Mouse (Mus musculus) left cerebral cortex, adult 2 months (tissue): ENCODE data around the gene Sec22b. TPM values are rescaled to one million over a fixed set of nuclear protein-coding genes. Genes with fewer than 3 reads are reported as not detected.

Experiments
- DNase-seq, 2 experiments: peaks; one replicate each; pipeline ENCODE4 v3.0.0; 2021 to 2022; ENCODE audit warnings: low spot score in 2 of 2, mixed read lengths in 1 of 2; ENCODE audit errors: extremely low spot score in 1 of 2
- H3K27ac ChIP-seq: fragments of 200-600 bp; 2 replicates; pipeline ENCODE4 v1.8.1; 2022
- H3K4me3 ChIP-seq: fragments of 200-600 bp; 2 replicates; pipeline ENCODE4 v1.8.1; 2022
- CTCF ChIP-seq: fragments of 200-600 bp; IDR thresholded peaks from 2 replicates; pipeline ENCODE4 v1.8.1; 2022; ENCODE audit warnings: antibody characterized with exemption, mild to moderate bottlenecking, moderate library complexity
- intact Hi-C: fragments of 180-260 bp; cut with DNase I; formaldehyde crosslinking; loops from one replicate; pipeline ENCODE4 v1.15.1; 2025
- total RNA-seq, 2 experiments: library from RNA; stranded (reverse); gene quantifications; 2 replicates each; pipeline ENCODE4 v1.2.3; 2021

Sec22b gene
- total RNA-seq, 2 experiments from 2014 or later, result 80.1 to 90.2 TPM

DNA sequence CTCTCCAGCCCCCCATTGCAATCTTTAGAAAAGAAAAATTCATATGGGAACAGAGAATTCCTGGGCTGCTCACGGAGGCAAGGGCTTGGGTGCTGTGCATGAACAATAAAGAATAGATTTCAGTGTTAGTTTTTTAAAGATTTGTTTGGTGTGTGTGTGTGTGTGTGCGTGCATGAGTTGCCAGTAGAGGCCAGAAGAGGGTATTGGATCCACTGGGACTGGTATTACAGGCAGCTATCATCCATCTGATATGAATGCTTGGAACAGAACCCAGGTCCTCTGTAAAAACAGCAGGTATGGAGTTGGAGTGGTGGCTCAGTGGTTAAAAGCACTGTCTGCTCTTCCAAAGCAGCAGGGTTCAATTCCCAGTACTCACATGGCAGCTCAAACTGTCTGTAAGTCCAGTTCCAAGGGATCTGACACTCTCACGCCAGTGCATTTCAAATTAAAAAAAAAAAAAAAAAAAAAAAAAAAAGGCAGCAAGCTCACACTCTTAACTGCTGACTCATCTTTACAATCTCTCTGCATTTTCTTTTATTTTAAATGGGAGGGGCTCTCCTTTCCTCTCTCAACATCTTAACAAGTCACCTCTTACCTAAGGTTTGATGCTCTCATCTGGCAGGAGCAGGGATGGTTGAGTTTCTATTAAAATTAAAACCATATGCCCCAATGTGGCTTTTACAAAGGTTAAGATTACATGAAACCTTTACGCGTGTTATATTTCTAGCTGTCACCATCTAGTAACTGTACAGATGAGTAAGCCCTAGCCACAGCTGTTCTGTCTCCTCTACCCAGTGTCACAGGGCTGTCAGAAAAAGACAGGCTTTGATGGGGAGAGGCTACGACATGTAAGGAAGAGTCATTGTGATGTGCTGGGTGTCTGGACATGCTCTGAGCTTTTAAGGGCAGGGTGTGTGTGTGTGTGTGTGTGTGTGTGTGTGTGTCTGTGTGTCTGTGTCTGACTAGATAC, 33.6 kb downstream of the Sec22b start:
- DNase-seq, result no peak
- no peak for TF ChIP-seq CTCF
- intact Hi-C loops, result no loop called here
- H3K4me3 ChIP-seq, result no peak overlapping the region
- H3K27ac ChIP-seq, result no peak overlapping the region

DNA sequence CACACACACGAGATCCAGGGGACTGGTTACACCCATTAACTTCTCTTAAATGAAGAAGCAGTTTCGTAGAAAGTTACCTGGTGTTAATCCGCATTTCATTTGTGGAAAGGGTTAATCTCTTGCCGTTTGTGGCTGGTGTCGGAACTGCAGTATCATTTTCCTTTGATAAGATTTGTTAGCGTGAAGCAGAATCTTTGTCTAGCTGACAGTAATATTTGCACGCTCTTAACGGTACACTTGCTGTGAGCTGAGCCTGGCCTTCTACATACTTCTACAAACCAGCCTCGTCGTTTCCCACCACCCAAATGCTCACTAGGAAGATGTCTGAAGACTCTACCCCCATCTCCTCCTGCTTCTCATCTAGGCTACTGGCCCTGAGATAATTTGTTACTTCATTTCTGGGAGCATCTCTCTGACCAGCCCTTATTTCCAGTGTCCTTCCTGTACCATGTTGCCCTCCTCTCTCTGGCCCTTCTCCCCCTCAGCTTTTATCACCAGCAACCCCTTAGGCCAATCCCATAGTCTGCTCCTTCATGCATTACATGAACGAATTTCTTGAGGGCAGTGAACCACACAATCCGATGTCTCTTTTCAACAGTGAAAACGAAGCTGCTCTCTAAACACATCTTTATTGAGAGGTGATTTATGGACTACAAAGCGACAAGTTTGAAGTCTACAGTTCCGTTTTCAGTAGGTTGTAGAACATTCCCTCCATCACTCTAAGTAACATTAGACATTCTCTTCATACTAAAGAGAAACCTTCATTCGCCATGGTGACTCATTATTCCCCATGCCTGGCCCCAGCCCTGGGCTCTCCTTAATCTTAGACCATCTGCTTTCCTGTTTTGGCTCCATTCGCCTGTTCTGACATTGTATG, 36.3 kb downstream of the Sec22b start:
- DNase-seq, result no peak
- H3K27ac ChIP-seq, result no peak overlapping the region
- no peak for TF ChIP-seq CTCF
- intact Hi-C loops, result no loop called here
- H3K4me3 ChIP-seq, result no peak overlapping the region

DNA sequence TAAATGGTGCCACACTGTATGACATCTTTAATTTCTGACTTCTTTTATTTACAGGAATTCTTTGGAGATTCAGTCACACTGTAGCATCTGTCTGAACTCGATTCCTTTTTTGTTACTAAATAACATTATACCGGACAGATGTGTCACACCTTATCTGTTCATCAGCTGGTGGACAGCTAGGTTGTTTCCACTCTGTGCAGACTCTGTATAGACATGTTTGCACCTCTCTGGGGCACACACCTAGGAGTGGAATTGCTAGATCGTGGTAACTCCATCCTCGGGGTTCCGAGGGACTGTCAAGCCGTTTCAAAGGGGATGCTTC, 36.9 kb downstream of the Sec22b start:
- Histone ChIP-seq H3K4me3 (no peak overlapping the region), H3K27ac (no peak overlapping the region)
- TF ChIP-seq CTCF, result no peak
- intact Hi-C loops, result no loop called here
- no peak for DNase-seq

DNA sequence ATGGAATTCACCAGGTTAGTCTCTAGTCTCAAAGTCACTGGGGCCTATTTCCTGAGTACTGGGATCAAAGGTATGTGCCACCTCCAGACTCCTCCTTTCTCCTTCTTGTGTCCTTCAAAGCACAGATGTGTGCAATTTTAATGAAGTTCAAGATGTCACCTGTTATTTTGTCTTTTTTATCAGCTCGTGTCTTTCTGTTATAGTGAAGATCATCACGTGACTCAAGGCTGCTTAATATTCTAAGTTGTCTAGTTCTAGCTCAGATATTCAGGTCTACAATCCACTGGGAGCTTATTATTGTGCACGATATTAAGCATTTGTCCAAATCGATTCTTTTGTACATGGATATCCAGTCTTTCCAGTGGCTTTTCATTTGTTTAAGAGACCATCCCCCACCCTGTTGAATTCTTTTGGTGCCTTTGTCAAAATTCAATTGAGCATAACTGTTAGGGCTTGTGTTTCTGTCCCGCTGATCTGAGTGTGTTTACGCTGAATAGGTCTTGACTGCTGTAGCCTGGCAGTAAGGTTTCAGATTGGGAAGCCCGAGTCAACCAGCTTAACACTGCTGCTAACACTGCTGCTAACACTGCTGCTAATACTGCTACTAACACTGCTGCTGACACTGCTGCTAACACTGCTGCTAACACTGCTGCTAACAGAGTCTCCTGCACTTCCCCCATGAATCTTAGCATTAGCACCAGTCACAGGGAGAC, 38.0 kb downstream of the Sec22b start:
- intact Hi-C loops, result no loop called here
- no peak overlapping the region for H3K4me3 ChIP-seq
- H3K27ac ChIP-seq, result no peak overlapping the region

DNA sequence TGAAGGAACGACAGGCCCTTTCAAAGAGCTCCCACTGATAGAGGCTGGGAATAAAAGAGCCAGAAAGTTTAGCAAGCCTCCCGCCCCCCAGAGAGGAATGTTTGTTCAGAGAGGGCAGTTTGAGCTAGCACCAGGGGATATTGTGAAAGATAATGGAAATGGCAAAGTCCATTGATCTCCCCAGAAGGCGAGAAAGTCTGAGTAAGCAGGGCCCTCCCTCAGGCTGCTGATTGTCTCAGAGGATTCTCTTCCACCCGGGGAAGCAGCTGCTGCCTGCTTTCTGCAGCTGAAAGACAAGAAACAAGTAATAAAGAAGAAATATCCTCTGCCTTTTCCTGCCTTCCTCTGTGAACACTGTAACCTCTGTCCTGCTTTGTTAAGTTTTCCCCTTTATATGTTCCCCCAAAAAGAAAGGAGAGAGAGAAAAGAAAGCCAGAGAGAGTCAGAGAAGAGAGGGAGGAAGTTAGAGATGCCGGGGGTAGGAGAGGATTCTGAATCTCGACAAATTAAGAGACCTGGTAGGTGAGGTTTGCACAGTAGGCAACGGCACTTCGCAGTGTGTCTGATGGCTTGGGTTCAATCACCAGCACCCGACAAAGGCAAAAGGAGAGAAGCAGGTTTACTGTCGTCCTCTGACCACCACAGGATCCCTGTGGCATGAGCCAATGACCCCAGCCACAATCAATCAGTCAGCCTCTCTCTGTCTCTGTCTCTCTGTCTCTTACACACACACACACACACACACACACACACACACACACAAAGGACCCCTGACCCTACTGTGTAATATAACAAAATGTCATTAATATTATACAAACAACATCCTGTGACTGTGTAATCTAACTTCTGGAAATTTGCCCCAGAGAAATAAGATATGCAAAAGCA, 38.9 kb downstream of the Sec22b start:
- TF ChIP-seq CTCF, result no peak
- intact Hi-C loops, result loop anchor here (5.0 kb wide), 1 partner anchor 72 kb away; the partner anchor contains the start of gene Notch2
- no peak overlapping the region for H3K4me3 ChIP-seq
- no peak overlapping the region; the same call in 1 of the 2 replicates for H3K27ac ChIP-seq
- DNase-seq, result no peak

More for the DNA sequence above, 38.0 kb downstream of the Sec22b start:
- DNase-seq, result no peak
- no peak for TF ChIP-seq CTCF

DNA sequence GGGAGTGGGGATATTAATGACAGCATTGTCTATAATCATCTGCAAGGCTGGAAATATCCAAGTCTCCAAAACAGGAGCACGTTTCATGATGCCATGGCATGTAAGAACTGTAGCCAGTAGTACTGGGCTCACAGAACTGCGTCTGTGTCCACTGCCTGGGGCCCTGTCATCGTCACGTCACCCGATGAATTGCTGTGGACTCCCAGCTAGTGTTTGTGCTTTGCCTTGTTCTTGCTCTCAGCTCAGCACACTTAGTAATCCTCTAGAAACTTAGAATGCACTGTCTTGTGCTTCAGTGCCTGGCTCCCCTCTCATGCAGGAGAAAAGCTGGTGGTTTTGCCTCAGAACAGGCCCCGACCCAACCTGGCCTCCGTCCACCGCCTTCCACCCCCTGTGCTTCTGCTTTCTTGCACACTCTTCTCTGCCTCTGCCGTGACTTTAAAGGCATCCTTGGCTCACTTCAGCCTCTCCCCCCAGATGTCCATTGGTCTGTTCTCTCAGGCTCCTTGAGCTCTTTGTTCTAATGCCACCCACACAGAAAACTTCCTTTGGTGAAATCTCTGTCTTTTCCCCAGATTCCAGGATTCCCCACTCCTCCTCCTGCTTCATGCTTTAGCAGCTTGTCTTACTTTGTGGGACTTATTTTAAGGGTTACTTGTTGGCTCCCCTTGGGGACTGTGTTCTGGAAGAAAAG, 39.7 kb downstream of the Sec22b start:
- intact Hi-C loops, result loop anchor here (5.0 kb wide), 1 partner anchor 72 kb away; the partner anchor contains the start of gene Notch2

DNA sequence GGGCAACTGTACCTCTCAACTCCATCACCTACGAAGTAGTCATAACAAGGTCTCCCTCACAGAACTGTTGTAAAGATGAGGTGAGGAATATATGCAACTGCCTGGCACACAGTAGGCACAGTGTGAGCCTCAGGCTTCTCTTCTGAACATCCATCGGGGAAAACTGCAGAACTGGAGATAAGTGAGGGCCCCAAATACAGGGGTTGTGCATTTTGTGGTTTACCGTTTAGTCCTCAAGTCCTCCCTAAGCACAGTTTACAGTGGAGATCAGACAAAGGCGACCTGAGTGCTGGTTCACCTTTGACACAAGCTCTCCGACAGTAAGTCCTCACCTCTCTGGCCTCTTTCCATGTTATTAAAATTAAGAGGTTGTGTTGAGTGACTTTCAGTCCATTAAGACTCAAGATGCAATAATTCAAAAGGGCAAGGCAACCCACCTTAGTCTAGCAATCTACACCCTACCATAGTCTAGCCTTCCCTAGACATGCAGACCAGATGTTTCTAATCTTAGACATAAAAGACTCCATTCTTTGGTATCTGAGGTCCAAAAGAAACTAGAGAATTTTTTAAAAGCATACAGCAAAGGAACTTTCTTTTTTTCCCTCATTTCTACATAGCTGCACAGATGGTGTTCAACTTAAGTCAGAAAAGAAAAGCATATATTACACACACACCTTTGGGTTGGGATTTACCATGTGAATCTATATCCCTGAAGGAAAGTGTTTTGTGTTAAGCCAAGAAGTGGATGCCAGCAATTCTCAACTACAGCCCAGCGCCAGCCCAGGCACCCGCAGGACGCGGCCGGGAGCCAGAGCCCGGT, 40.7 kb downstream of the Sec22b start:
- DNase-seq, result no peak
- TF ChIP-seq CTCF, result no peak
- H3K27ac ChIP-seq, result peak overlapping the region; percentile 59
- intact Hi-C loops, result loop anchor here (5.0 kb wide), 1 partner anchor 71 kb away; the partner anchor contains the start of gene Notch2
- H3K4me3 ChIP-seq, result 0 out of 2 replicates have a peak overlapping the region, but pooled peaks have one; percentile 14

More for the DNA sequence above, 39.7 kb downstream of the Sec22b start:
- DNase-seq, result no peak
- Histone ChIP-seq H3K27ac (0 out of 2 replicates have a peak overlapping the region, but pooled peaks have one; percentile 36), H3K4me3 (no peak overlapping the region)
- TF ChIP-seq CTCF, result no peak

DNA sequence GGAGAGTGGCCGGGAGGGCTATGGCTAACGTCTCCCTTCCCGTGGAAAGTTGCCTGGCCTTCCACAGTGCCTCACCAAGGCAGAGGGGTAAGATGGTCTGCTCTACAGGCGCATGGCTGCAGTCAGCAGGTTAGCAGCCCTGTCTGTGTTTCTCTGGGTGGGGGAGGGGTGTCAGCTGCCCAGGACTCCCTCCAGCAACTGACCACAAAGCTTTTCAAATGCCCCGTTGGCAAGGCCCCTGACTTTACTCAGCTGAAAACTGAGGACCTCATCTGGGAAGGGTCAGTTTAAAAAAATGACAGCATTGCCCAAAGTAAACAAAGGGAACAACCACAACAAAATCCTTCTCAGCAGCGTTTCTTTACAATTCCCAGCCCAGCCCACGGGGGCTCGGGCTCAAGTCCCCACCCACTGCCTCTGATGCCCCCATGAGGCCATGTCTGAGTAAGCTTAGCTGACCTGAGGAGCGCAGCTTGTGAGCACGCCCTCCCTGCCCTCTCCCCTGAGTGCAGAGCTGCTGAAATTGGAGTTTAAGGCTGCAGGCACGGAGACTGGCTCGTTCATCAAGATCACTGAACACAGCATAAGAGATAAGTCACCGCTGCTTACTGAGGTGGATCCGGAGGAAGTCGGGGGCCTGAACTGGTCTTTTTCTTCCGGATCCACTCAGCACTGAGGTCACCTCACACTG, 41.4 kb downstream of the Sec22b start:
- Histone ChIP-seq H3K27ac (peak overlapping the region; percentile 59), H3K4me3 (0 out of 2 replicates have a peak overlapping the region, but pooled peaks have one; percentile 14)
- TF ChIP-seq CTCF, result no peak; the same call in 1 of the 2 replicates
- intact Hi-C loops, result loop anchor here (5.0 kb wide), 1 partner anchor 70 kb away; the partner anchor contains the start of gene Notch2
- DNase-seq, result no peak
